Mouse (Mus musculus) forebrain, embryonic 15.5 days (tissue): ENCODE data around the gene Col18a1. TPM values are rescaled to one million over a fixed set of nuclear protein-coding genes. Genes with fewer than 3 reads are reported as not detected.

Source experiments
- ATAC-seq: fragments of 200-750 bp; cut with Nextera tagmentation; replicated peaks from 2 replicates; pipeline ENCODE4 v1.8.0; 2017; ENCODE audit warnings: mild to moderate bottlenecking, moderate TSS enrichment, moderate library complexity
- H3K27ac ChIP-seq: fragments of 300-500 bp; sonication (generic); replicated peaks from 2 replicates; pipeline ENCODE4 v1.5.1; 2015; ENCODE audit warnings: mild to moderate bottlenecking, inconsistent platforms
- H3K27me3 ChIP-seq: fragments of 300-500 bp; sonication (generic); 2 replicates; pipeline ENCODE4 v1.6.1; 2015; ENCODE audit warnings: inconsistent platforms
- H3K36me3 ChIP-seq: fragments of 300-500 bp; sonication (generic); 2 replicates; pipeline ENCODE4 v1.6.1; 2015; ENCODE audit warnings: mild to moderate bottlenecking, inconsistent platforms
- H3K4me1 ChIP-seq: fragments of 300-500 bp; sonication (generic); 2 replicates; pipeline ENCODE4 v1.6.1; 2015; ENCODE audit warnings: inconsistent platforms
- H3K4me2 ChIP-seq: fragments of 300-500 bp; sonication (generic); replicated peaks from 2 replicates; pipeline ENCODE4 v1.6.1; 2015; ENCODE audit warnings: mild to moderate bottlenecking, inconsistent platforms
- H3K4me3 ChIP-seq: fragments of 300-500 bp; sonication (generic); 2 replicates; pipeline ENCODE4 v1.5.1; 2015; ENCODE audit warnings: mild to moderate bottlenecking, inconsistent platforms
- H3K9ac ChIP-seq: fragments of 300-500 bp; sonication (generic); replicated peaks from 2 replicates; pipeline ENCODE4 v1.6.1; 2015; ENCODE audit warnings: mild to moderate bottlenecking, inconsistent platforms
- H3K9me3 ChIP-seq: fragments of 300-500 bp; sonication (generic); 2 replicates; pipeline ENCODE4 v1.6.1; 2016; ENCODE audit warnings: inconsistent platforms
- WGBS: fragments of 180-500 bp; shearing (Covaris S2); methylation state at CpG from one replicate; pipeline ENCODE4 v1.1.7; 2015; ENCODE audit warnings: mixed read lengths; 5-methylcytosine and 5-hydroxymethylcytosine counted together
- polyA plus RNA-seq: library from polyadenylated mRNA; unstranded; fragments of >200 nt; fragmentation: Nextera tagmentation; extraction: Ambion mirVana; gene quantifications from 2 replicates; pipeline ENCODE4 v1.2.1, GENCODE M21; 2015

Col18a1 gene
- polyA plus RNA-seq, 1 experiment from 2014 or later, result 23.5 TPM

DNA sequence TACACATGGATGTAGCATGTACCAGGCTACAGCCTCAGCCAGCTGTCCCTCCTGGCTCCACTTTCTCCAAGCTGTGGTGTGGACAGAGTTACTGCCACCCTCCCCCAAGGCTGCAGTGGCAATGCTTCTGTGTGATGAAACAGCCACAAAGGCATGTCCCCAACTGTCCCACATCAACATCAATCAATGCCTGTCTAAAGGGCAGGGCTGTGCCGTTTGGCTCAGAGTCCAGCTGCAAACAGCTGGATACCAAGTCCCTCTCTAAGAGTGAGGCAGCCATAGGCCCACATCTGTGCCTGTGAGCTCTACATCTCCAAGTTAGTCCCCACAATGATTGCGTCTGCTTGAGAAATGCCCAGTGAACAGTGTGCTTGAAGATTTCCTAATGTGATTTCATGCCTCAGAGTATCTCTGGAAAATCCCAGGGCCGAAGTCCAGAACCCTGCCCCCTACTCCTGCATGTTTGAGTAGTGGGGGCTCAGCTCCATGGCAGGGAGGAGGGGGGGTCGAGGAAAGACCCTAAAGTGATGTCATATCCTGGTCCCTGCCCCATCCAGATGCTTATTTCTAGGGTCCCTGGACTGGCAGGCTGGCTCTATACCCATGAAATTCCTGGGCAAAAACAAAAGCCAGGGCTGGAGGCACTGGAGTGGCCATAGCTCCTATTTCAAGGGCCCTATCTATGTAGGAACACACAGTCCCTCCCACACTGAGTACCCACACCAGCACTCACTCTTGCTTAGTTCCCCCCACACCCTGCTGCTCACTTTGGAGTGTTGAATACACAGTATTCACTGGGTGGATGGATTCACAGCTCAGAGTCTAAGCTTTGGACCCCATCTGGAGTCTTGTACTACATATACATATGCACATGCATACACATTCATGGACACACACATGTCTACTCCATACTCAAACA lies 49.6 kb downstream of the Col18a1 start:
- H3K4me1 ChIP-seq, result 0 out of 2 replicates have a peak, but pooled peaks cover 6% of the 10 kb centered on the region
- no peaks in the 10 kb centered on the region for H3K36me3 ChIP-seq
- H3K4me3 ChIP-seq, result no peak overlapping the region
- no peaks in the 10 kb centered on the region for H3K27me3 ChIP-seq
- no peak overlapping the region for H3K27ac ChIP-seq
- no peak for ATAC-seq
- no peak overlapping the region for H3K9ac ChIP-seq
- WGBS, result 34% methylated on average over 4 of the region's 4 CpGs
- H3K4me2 ChIP-seq, result no peak overlapping the region
- no peaks in the 10 kb centered on the region for H3K9me3 ChIP-seq

DNA sequence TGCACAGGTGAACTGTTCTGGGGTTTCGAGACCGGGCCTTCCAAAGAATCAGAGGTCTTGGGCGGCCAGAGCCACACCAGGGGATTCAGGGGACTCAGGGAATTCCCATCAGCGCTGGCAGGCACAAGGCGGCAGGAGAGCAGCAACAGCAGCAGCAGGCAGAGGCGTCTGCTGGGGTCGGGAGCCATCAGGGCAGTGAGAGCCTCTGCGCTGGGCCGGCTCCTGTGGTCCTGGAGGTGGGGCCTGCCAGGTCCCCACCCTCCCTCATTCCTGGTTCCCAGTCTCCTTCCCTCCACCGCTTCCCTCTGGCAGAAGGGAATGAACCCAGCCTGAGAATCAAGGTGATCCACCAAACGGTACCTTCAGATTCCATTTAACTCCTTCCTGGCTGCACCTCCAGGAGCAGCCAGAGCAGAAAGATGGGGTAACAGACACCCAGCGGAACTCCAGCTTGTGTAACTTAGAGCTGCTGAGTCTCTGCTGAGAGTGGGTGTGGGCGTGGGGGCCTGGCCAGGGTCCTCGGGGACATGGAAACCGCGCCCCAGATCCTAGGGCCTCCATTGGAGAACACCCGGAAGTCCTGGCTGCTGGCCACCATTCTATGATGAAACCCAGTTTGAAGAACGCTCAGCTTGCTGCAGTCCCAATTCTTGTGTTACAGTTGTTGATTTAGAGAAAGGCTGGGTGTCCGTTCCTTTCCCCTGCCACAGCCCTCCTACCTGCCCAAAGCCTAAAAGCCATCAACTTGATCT lies 52.7 kb downstream of the Col18a1 start:
- H3K9me3 ChIP-seq, result no peaks in the 10 kb centered on the region
- no peak overlapping the region for H3K4me2 ChIP-seq
- ATAC-seq, result no peak
- no peak overlapping the region for H3K4me3 ChIP-seq
- H3K27ac ChIP-seq, result no peak overlapping the region
- H3K9ac ChIP-seq, result no peak overlapping the region
- H3K27me3 ChIP-seq, result no peaks in the 10 kb centered on the region
- H3K36me3 ChIP-seq, result no peaks in the 10 kb centered on the region
- 67% methylated on average over 19 of the region's 19 CpGs for WGBS
- H3K4me1 ChIP-seq, result 0 out of 2 replicates have a peak, but pooled peaks cover 6% of the 10 kb centered on the region

DNA sequence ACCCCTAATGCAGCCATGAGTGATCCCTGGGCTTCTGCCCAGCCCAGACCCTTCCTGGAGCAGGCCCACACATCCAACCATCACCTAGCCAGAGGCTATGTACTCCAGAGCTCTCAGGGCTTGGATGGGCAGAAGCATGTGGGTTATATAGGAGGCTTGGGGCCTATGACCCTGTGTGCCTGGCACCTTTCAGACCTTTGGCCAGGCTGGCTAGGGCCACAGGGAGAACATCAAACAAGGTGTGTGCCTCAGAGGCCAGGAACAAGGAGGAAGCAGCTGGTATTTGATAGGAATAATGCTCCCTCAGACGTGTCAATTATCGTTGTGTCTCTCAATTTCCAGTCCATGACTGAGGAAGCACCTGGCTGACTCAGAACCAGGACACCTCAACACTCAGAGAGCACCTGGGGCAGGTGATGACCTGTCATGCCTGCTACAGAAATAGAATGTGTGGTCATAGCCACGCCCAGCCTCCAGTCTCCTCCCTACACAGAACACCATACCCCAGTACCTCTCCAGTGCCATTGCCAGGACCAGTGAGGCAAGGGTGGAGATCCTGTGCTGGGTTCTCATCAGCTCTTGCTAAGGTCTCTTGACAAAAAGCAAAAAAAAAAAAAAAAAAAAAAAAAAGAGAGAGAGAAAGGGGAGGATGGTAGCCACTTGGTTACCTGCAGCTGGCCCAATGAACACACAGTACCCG lies 54.6 kb downstream of the Col18a1 start:
- H3K4me2 ChIP-seq, result no peak overlapping the region

DNA sequence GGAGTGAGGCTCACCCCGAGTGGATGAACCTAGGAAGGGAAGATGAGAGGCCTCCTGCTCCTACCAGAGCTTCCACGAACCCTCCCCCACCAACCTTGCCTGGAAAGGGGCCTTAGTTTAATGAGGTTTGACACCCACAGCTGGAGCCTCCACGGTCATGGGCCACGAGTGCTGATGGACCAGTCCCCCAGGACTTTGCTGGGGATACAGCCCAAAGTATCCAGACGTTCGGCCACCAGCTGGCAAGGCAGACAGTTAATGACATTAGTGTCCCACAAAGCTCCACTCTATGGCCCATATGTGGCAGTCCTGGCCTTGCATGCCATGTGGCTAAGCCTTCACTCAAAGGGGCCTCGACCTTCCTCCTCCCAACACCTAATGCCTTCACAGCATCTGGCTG lies 55.5 kb downstream of the Col18a1 start:
- no peak overlapping the region for H3K27ac ChIP-seq
- H3K4me1 ChIP-seq, result no peaks in the 10 kb centered on the region
- H3K36me3 ChIP-seq, result no peaks in the 10 kb centered on the region
- no peak overlapping the region for H3K9ac ChIP-seq
- H3K4me3 ChIP-seq, result no peak overlapping the region
- H3K9me3 ChIP-seq, result no peaks in the 10 kb centered on the region
- H3K4me2 ChIP-seq, result no peak overlapping the region
- no peak for ATAC-seq
- WGBS, result 85% methylated on average over 7 of the region's 7 CpGs
- no peaks in the 10 kb centered on the region for H3K27me3 ChIP-seq

More for the DNA sequence above, 54.6 kb downstream of the Col18a1 start:
- Histone ChIP-seq H3K27ac (no peak overlapping the region), H3K4me3 (no peak overlapping the region), H3K27me3 (no peaks in the 10 kb centered on the region), H3K36me3 (no peaks in the 10 kb centered on the region), H3K4me1 (0 out of 2 replicates have a peak, but pooled peaks cover 6% of the 10 kb centered on the region), H3K9me3 (no peaks in the 10 kb centered on the region), H3K9ac (no peak overlapping the region)
- no peak for ATAC-seq
- 90% methylated on average over 4 of the region's 4 CpGs for WGBS

DNA sequence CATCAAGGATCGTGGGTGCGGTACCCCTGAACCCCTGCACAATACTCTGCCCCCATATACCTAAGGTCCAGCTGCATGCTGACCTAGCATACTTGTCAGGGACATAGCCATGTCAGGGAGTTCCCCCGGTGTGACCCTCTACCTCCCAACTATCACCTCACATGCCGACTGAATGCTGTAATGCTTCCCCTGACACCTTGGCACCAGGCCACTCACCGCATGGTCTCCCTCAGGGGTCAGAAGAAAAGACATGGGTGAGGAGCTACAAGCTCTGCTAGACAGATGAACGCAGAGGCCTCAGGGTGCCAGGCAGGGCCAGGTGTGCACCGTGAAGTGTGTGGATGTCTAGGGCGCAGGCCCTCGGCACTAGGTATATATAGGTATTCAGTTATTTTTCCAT lies 56.3 kb downstream of the Col18a1 start:
- Histone ChIP-seq H3K9me3 (no peaks in the 10 kb centered on the region), H3K27me3 (no peaks in the 10 kb centered on the region), H3K36me3 (no peaks in the 10 kb centered on the region), H3K4me3 (no peak overlapping the region), H3K4me1 (no peaks in the 10 kb centered on the region), H3K4me2 (no peak overlapping the region), H3K27ac (no peak overlapping the region), H3K9ac (no peak overlapping the region)
- 91% methylated on average over 9 of the region's 9 CpGs for WGBS
- no peak for ATAC-seq

DNA sequence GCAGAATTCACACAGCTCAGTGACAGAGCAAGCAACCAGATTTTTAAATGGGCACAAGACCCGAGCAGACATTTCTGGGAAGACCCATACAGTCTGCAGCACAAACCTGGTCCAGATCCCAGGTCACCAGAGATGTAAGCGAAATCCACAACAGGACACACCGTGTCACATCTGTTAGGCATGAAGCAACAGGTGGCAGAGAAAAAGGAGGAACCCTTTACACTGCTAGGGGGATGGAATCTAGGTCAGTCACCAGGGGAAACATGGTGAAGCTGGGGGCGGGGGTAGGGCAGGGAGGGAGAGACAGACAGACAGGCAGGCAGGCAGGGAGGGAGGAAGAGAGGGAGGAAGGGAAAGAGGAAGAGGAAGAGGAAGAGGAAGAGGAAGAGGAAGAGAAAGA lies 58.2 kb downstream of the Col18a1 start:
- Histone ChIP-seq H3K27me3 (no peaks in the 10 kb centered on the region), H3K4me1 (no peaks in the 10 kb centered on the region), H3K9ac (no peak overlapping the region), H3K9me3 (no peaks in the 10 kb centered on the region), H3K4me3 (no peak overlapping the region), H3K36me3 (no peaks in the 10 kb centered on the region), H3K4me2 (no peak overlapping the region), H3K27ac (no peak overlapping the region)
- 93% methylated on average over 4 of the region's 4 CpGs for WGBS
- no peak for ATAC-seq

DNA sequence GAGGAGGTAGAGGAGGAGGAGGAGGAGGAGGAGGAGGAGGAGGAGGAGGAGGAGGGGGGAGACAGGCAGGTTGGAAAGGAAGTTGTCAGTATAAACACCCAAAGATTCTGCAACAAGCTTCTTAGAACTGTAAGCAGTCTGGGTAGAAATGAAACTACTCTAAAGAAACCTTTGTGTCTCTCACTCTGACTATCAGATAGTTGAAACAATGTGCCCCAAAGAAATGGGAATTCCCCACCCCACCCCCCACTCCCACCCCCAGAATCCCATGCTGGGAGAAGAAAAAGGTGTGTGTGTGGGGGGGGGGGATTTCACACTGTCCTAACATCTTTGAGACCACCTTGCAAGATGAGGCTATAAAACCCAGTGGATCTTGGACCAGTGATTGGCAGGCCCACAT lies 62.0 kb downstream of the Col18a1 start:
- no peaks in the 10 kb centered on the region for H3K9me3 ChIP-seq
- no peak overlapping the region for H3K4me2 ChIP-seq
- H3K27me3 ChIP-seq, result no peaks in the 10 kb centered on the region
- H3K27ac ChIP-seq, result no peak overlapping the region
- no peaks in the 10 kb centered on the region for H3K4me1 ChIP-seq
- no peaks in the 10 kb centered on the region for H3K36me3 ChIP-seq
- no peak for ATAC-seq
- H3K4me3 ChIP-seq, result no peak overlapping the region
- no peak overlapping the region for H3K9ac ChIP-seq

DNA sequence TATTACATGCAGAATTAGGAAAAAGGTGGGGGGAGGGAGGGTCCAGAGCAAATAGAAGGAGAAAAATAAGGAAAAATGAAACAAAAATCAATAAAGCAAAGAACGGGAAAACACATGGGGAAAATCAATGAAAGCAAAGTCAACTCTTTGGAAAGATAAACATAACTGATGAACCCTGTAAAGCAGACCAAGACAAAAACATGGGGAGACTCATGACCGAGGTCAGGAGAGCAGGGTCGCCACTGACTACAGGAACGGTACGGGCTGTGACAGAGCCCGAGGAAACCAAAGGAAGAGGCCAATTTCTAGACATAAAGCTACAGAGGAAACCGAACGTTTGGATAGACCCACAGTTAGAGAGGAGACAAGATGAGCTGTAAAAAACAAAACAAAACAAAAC lies 62.7 kb downstream of the Col18a1 start:
- WGBS, result 80% methylated on average over 8 of the region's 8 CpGs
- Histone ChIP-seq H3K9ac (no peak overlapping the region), H3K4me1 (no peaks in the 10 kb centered on the region), H3K4me3 (no peak overlapping the region), H3K4me2 (no peak overlapping the region), H3K9me3 (no peaks in the 10 kb centered on the region), H3K27me3 (no peaks in the 10 kb centered on the region), H3K27ac (no peak overlapping the region), H3K36me3 (no peaks in the 10 kb centered on the region)
- ATAC-seq, result no peak

DNA sequence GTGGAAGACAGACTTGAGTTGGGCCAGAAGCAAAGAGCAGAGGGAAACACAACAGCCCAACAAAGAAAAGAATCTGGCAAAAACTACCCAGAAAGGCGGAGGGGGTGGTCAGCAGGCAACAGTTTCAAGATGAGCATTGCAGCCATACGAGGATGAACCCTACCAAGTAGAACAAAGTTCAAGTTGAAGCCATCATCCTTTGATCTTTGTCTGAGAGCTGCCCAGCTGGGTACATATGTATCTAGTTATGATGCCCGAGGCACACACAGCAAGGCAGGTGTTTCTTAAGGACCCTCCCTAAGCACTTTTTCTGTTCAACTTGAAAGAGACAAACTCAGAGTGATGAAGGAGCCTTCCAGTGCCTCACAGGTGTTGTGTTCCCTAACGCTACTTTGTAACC lies 66.6 kb downstream of the Col18a1 start:
- no peaks in the 10 kb centered on the region for H3K4me1 ChIP-seq
- WGBS, result 89% methylated on average over 4 of the region's 4 CpGs
- H3K4me2 ChIP-seq, result no peak overlapping the region
- H3K27me3 ChIP-seq, result no peaks in the 10 kb centered on the region
- ATAC-seq, result no peak
- H3K27ac ChIP-seq, result no peak overlapping the region
- H3K36me3 ChIP-seq, result no peaks in the 10 kb centered on the region
- no peak overlapping the region for H3K4me3 ChIP-seq
- no peak overlapping the region for H3K9ac ChIP-seq
- H3K9me3 ChIP-seq, result no peaks in the 10 kb centered on the region

DNA sequence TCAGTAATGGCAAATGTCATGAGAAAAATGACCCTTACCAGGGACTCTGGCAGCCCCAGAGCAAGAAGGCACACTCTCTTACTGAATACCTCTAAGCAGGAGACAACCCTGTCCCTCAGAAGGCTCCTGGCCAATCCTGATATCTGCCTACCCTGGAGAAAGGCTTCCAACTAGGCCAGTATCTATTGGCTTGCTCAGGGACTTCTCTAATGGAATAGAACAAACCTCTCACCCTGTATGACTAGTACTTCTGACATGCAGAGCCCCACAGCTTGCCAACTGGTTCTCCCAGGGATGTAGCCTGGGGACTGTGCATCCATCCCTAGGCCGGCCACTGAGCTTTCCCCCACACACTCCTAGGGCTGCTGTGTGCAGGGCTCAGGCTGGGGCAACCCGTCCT lies 67.7 kb downstream of the Col18a1 start:
- Histone ChIP-seq H3K36me3 (no peaks in the 10 kb centered on the region), H3K4me2 (no peak overlapping the region), H3K4me3 (no peak overlapping the region), H3K9ac (no peak overlapping the region), H3K4me1 (no peaks in the 10 kb centered on the region), H3K27me3 (no peaks in the 10 kb centered on the region), H3K27ac (no peak overlapping the region), H3K9me3 (no peaks in the 10 kb centered on the region)
- no peak for ATAC-seq
- WGBS, result 94% methylated on average over 2 of the region's 2 CpGs

DNA sequence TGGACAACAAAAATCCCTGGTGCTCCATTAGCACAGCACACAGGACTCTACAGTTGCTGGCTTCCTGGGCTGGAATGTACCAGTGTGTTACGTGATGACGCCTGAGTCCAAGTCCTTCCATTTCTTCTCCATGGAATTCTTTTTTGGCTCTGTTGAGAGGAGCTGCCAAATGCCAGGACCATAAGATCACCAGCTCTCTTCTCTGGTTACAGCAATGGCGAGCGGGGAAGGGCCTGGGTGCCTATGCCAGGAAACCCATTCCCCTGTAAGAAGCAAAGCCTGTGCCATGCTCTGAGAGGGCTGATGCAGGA lies 68.5 kb downstream of the Col18a1 start:
- Histone ChIP-seq H3K9me3 (0 out of 2 replicates have a peak, but pooled peaks cover 5% of the 10 kb centered on the region), H3K9ac (no peak overlapping the region), H3K4me3 (no peak overlapping the region), H3K4me1 (no peaks in the 10 kb centered on the region), H3K4me2 (no peak overlapping the region), H3K36me3 (no peaks in the 10 kb centered on the region), H3K27ac (no peak overlapping the region), H3K27me3 (no peaks in the 10 kb centered on the region)
- 84% methylated on average over 4 of the region's 4 CpGs for WGBS
- no peak for ATAC-seq
